ENCODE assay signal across 1 mouse cellular context in the genomic region with DNA sequence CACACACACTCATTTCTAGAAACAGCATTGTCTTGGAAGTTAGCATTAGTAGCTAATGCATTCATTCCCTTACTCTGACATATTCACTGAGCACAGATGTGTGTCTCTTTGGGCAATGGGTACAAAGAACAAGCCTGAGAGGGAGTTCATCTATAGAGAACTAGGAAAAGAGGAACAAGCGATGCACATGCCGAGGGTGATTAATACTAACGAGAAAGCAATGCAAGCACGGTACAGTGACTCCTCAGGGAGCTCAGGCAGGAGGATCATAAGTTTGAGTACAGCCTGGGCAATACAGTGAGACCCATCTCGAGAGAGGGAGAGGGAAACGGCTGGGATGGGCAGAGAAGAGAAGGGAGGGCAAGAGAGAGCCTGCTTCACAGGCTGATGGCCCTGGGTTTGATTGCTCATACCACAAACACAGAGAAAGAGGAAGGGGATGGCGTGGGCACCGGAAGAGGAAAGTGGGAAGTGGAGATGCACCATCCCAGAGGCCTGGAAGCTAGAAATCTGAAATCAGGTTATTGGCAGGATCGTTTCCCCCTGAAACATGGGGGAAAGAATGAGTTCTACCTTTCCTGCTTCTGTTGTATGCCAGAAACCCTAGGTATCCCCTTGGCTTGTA.
TF ChIP-seq lines count a peak whose summit lies in the region.

No protein-coding gene starts in this region.

TF ChIP-seq in MEL, 35 proteins besides CTCF, POLR2A, EP300 and RAD21 (continued from another document):
- TF ChIP-seq HCFC1 (IDR thresholded peaks at IDR 0.05; ENCODE audit: low read depth, low read length) (no peak), POLR2AphosphoS2 (IDR thresholded peaks at IDR 0.05; ENCODE audit: low read length) (no peak), CHD2 (IDR thresholded peaks at IDR 0.05; ENCODE audit: low read length) (no peak), BHLHE40 (IDR thresholded peaks at IDR 0.05; ENCODE audit: borderline replicate concordance, low read depth, low read length) (no peak), UBTF (IDR thresholded peaks at IDR 0.05; ENCODE audit: borderline replicate concordance, insufficient read depth, low read depth, low read length) (no peak), TCF12 (IDR thresholded peaks at IDR 0.05; ENCODE audit: low read depth, low read length) (no peak)
TF ChIP-seq in MEL: peak in this region for 0.
